Mouse (Mus musculus): ENCODE data around the gene Cfap70. TPM values are rescaled to one million over a fixed set of nuclear protein-coding genes. Genes with fewer than 3 reads are reported as not detected.

Gene Cfap70
- polyA plus RNA-seq (2014; fragmentation: Illumina TruSeq; extraction: RNeasy Lipid Tissue Mini Kit (QIAGEN cat#74804); ENCODE audit: low read depth, low replicate concordance): 352 TPM

GRCm38 (mm10) chr14:20451765-20452331 is at the start of gene Cfap70:
Cfap70 (minus strand) TSS chr14:20452226.

GRCm38 (mm10) chr14:20496603-20497002 is 44.6 kb upstream of the Cfap70 start, which contains the start of gene Mss51:
Mss51 (minus strand) TSS chr14:20496901.

GRCm38 (mm10) chr14:20479291-20480194 is 27.5 kb upstream of the Cfap70 start, which contains the start of gene Anxa7:
Anxa7 (minus strand) TSS chr14:20480133.

GRCm38 (mm10) chr14:20393205-20393913 is 58.7 kb downstream of the Cfap70 start, which contains the start of gene Mrps16:
Mrps16 (minus strand) TSS chr14:20393634.

GRCm38 (mm10) chr14:20388441-20389129 is 63.4 kb downstream of the Cfap70 start, which contains the start of gene Dnajc9:
Dnajc9 (minus strand) TSS chr14:20388910.

GRCm38 (mm10) chr14:20347991-20348541 is 104.0 kb downstream of the Cfap70 start, which contains the start of the genes Ecd and Fam149b:
Ecd (minus strand) TSS chr14:20348121.
Fam149b (plus strand) TSS chr14:20348162.

Other genes starting within 250 kb of the Cfap70 start
- not detected for gene Kcnk16, start 183.0 kb downstream of the Cfap70 start, polyA plus RNA-seq (2014; fragmentation: Illumina TruSeq; extraction: RNeasy Lipid Tissue Mini Kit (QIAGEN cat#74804); ENCODE audit: low read depth, low replicate concordance)
- 2.2 TPM for gene Nudt13, start 157.5 kb downstream of the Cfap70 start, polyA plus RNA-seq (2014; fragmentation: Illumina TruSeq; extraction: RNeasy Lipid Tissue Mini Kit (QIAGEN cat#74804); ENCODE audit: low read depth, low replicate concordance)
- 33.9 TPM for gene Ecd, start 104.1 kb downstream of the Cfap70 start, polyA plus RNA-seq (2014; fragmentation: Illumina TruSeq; extraction: RNeasy Lipid Tissue Mini Kit (QIAGEN cat#74804); ENCODE audit: low read depth, low replicate concordance)
- gene Fam149b, start 104.1 kb downstream of the Cfap70 start, polyA plus RNA-seq (2014; fragmentation: Illumina TruSeq; extraction: RNeasy Lipid Tissue Mini Kit (QIAGEN cat#74804); ENCODE audit: low read depth, low replicate concordance): 44.6 TPM
- 236 TPM for gene Dnajc9, start 63.3 kb downstream of the Cfap70 start, polyA plus RNA-seq (2014; fragmentation: Illumina TruSeq; extraction: RNeasy Lipid Tissue Mini Kit (QIAGEN cat#74804); ENCODE audit: low read depth, low replicate concordance)
- 4.3 TPM for gene Mrps16, start 58.6 kb downstream of the Cfap70 start, polyA plus RNA-seq (2014; fragmentation: Illumina TruSeq; extraction: RNeasy Lipid Tissue Mini Kit (QIAGEN cat#74804); ENCODE audit: low read depth, low replicate concordance)
- gene Anxa7, start 27.9 kb upstream of the Cfap70 start, polyA plus RNA-seq (2014; fragmentation: Illumina TruSeq; extraction: RNeasy Lipid Tissue Mini Kit (QIAGEN cat#74804); ENCODE audit: low read depth, low replicate concordance): 20.7 TPM
- gene Mss51, start 44.7 kb upstream of the Cfap70 start, polyA plus RNA-seq (2014; fragmentation: Illumina TruSeq; extraction: RNeasy Lipid Tissue Mini Kit (QIAGEN cat#74804); ENCODE audit: low read depth, low replicate concordance): 2.8 TPM
- 80.2 TPM for gene Ppp3cb, start 94.3 kb upstream of the Cfap70 start, polyA plus RNA-seq (2014; fragmentation: Illumina TruSeq; extraction: RNeasy Lipid Tissue Mini Kit (QIAGEN cat#74804); ENCODE audit: low read depth, low replicate concordance)
- gene Usp54, start 188.8 kb upstream of the Cfap70 start, polyA plus RNA-seq (2014; fragmentation: Illumina TruSeq; extraction: RNeasy Lipid Tissue Mini Kit (QIAGEN cat#74804); ENCODE audit: low read depth, low replicate concordance): 12.8 TPM
- 0.22 TPM for gene Myoz1, start 204.3 kb upstream of the Cfap70 start, polyA plus RNA-seq (2014; fragmentation: Illumina TruSeq; extraction: RNeasy Lipid Tissue Mini Kit (QIAGEN cat#74804); ENCODE audit: low read depth, low replicate concordance)
- gene Synpo2l, start 216.1 kb upstream of the Cfap70 start, polyA plus RNA-seq (2014; fragmentation: Illumina TruSeq; extraction: RNeasy Lipid Tissue Mini Kit (QIAGEN cat#74804); ENCODE audit: low read depth, low replicate concordance): 0.15 TPM
- 38.8 TPM for gene Sec24c, start 222.1 kb upstream of the Cfap70 start, polyA plus RNA-seq (2014; fragmentation: Illumina TruSeq; extraction: RNeasy Lipid Tissue Mini Kit (QIAGEN cat#74804); ENCODE audit: low read depth, low replicate concordance)
- gene Fut11, start 242.7 kb upstream of the Cfap70 start, polyA plus RNA-seq (2014; fragmentation: Illumina TruSeq; extraction: RNeasy Lipid Tissue Mini Kit (QIAGEN cat#74804); ENCODE audit: low read depth, low replicate concordance): 4.8 TPM